In genomic region chr2:102809436-102809835, GRCm38 (mm10) we compare ENCODE assay signal across 22 mouse cellular contexts.
DNase-seq lines count a peak whose midpoint lies in the region; ATAC-seq lines count a peak whose summit lies in the region.
"Had no signal": no experiment of that assay in that cellular context is flagged by ENCODE, and none has a peak within 500 bp of the region (broad histone marks: within the 10 kb centered on the region; RNA-seq: fewer than 3 reads in every experiment).

No protein-coding gene starts in this region.

- no peak overlapping the region for H3K4me3 ChIP-seq in lung, embryonic 16.5 days (ENCODE audit: low read length)
- H3K4me3 ChIP-seq in embryonic facial prominence, embryonic 14.5 days (ENCODE audit: low read depth, low read length), result no peak overlapping the region
- H3K4me3 ChIP-seq: erythroblast, embryonic 14.5 days; forebrain, embryonic 12.5 days; forebrain, embryonic 15.5 days; heart, adult 2 months; heart, embryonic 10.5 days; heart, embryonic 13.5 days; hindbrain, embryonic 12.5 days; hindbrain, embryonic 15.5 days had no signal

- no peaks in the 10 kb centered on the region for H3K9me3 ChIP-seq in lung, embryonic 16.5 days (ENCODE audit: control insufficient read depth, low read length)
- H3K9me3 ChIP-seq in embryonic facial prominence, embryonic 14.5 days (ENCODE audit: control insufficient read depth, low read length), result no peaks in the 10 kb centered on the region
- H3K9me3 ChIP-seq: forebrain, embryonic 12.5 days; forebrain, embryonic 15.5 days; heart, embryonic 10.5 days; heart, embryonic 13.5 days; hindbrain, embryonic 12.5 days; hindbrain, embryonic 15.5 days had no signal

- peak overlapping the region; percentile 38 for H3K27ac ChIP-seq in lung, embryonic 16.5 days (ENCODE audit: low read length)
- peak overlapping the region; percentile 61 for H3K27ac ChIP-seq in embryonic facial prominence, embryonic 14.5 days (replicated peaks; ENCODE audit: low read depth, low read length)
- H3K27ac ChIP-seq: forebrain, embryonic 12.5 days; forebrain, embryonic 15.5 days; heart, adult 2 months; heart, embryonic 10.5 days; heart, embryonic 13.5 days; hindbrain, embryonic 12.5 days; hindbrain, embryonic 15.5 days had no signal

- intact Hi-C loops in heart, postnatal 14 days (cut with DNase I), result no loop called here

- no peaks in the 10 kb centered on the region; the same call in 1 of the 2 replicates for H3K4me1 ChIP-seq in lung, embryonic 16.5 days (replicated peaks; ENCODE audit: control insufficient read depth, insufficient read depth, low read length)
- peaks cover 5% of the 10 kb centered on the region for H3K4me1 ChIP-seq in embryonic facial prominence, embryonic 14.5 days (ENCODE audit: control insufficient read depth, insufficient read depth, low read length)
- H3K4me1 ChIP-seq: forebrain, embryonic 12.5 days; forebrain, embryonic 15.5 days; heart, embryonic 10.5 days; heart, embryonic 13.5 days; hindbrain, embryonic 12.5 days; hindbrain, embryonic 15.5 days had no signal

- no peak overlapping the region for H3K9ac ChIP-seq in lung, embryonic 16.5 days (ENCODE audit: low read length)
- H3K9ac ChIP-seq in embryonic facial prominence, embryonic 14.5 days (ENCODE audit: low read depth, low read length), result no peak overlapping the region
- H3K9ac ChIP-seq: forebrain, embryonic 12.5 days; forebrain, embryonic 15.5 days; heart, embryonic 13.5 days; hindbrain, embryonic 12.5 days; hindbrain, embryonic 15.5 days had no signal

- H3K27me3 ChIP-seq in lung, embryonic 16.5 days (ENCODE audit: control insufficient read depth, insufficient read depth, low read depth, low read length), result no peaks in the 10 kb centered on the region
- no peaks in the 10 kb centered on the region for H3K27me3 ChIP-seq in embryonic facial prominence, embryonic 14.5 days (replicated peaks; ENCODE audit: control insufficient read depth, insufficient read depth, low read length)
- H3K27me3 ChIP-seq: forebrain, embryonic 12.5 days; forebrain, embryonic 15.5 days; heart, embryonic 13.5 days; hindbrain, embryonic 12.5 days; hindbrain, embryonic 15.5 days had no signal

- no peaks in the 10 kb centered on the region for H3K36me3 ChIP-seq in lung, embryonic 16.5 days (ENCODE audit: control insufficient read depth, insufficient read depth, low read length)
- peaks cover 5% of the 10 kb centered on the region; the same call in 1 of the 2 replicates for H3K36me3 ChIP-seq in embryonic facial prominence, embryonic 14.5 days (ENCODE audit: control insufficient read depth, insufficient read depth, low read length)
- H3K36me3 ChIP-seq: forebrain, embryonic 12.5 days; forebrain, embryonic 15.5 days; hindbrain, embryonic 12.5 days; hindbrain, embryonic 15.5 days had no signal

- WGBS in lung, embryonic 16.5 days, result 93% methylated on average over 1 of the region's 1 CpGs
- WGBS in embryonic facial prominence, embryonic 14.5 days, result 49% methylated on average over 1 of the region's 1 CpGs

- ATAC-seq in lung, embryonic 16.5 days (ENCODE audit: low read depth), result no peak
- ATAC-seq in embryonic facial prominence, embryonic 14.5 days (ENCODE audit: low read depth), result no peak
- ATAC-seq: forebrain, embryonic 15.5 days had no signal

- no peak overlapping the region for H3K4me2 ChIP-seq in lung, embryonic 16.5 days (ENCODE audit: low read depth, low read length)
- no peak overlapping the region for H3K4me2 ChIP-seq in embryonic facial prominence, embryonic 14.5 days (ENCODE audit: low read depth, low read length)
- H3K4me2 ChIP-seq: forebrain, embryonic 12.5 days; forebrain, embryonic 15.5 days; heart, embryonic 13.5 days; hindbrain, embryonic 12.5 days; hindbrain, embryonic 15.5 days had no signal

- DNase-seq in heart, adult 11 months, result peak; percentile 46
- DNase-seq in heart, postnatal 14 days, result no peak
- no peak for DNase-seq in lung, postnatal 14 days
- DNase-seq in embryonic facial prominence, embryonic 14.5 days (ENCODE audit: low spot score), result peak; percentile 68
- no peak for DNase-seq in ovary, postnatal 10 days (ENCODE audit: low spot score)
- DNase-seq: adrenal gland, adult 2 months; adrenal gland, postnatal 14 days; B cell, adult 2 months; cerebellum, adult 11 months; cerebellum, adult 2 months; cerebellum, adult 9-11 months; cerebellum, postnatal 25 days; gastrocnemius, postnatal 25 days; heart, adult 2 months had no signal

Comparison
In these comparisons a context has a peak if more than half of its experiments do, and no peak if none do; other contexts are left out.
1. DNase-seq: peak in heart, adult 11 months (single experiment) and embryonic facial prominence, embryonic 14.5 days (single experiment); none in heart, postnatal 14 days (0 of 2), lung, postnatal 14 days (single experiment) and ovary, postnatal 10 days (single experiment).